Mouse (Mus musculus): ENCODE data around the gene Gm49361.
"Not testable (repeated sequence)": the region's sequence is repeated elsewhere in the genome, so short reads cannot be mapped to it uniquely, and the experiment has no call there.

Gene Gm49361

DNA sequence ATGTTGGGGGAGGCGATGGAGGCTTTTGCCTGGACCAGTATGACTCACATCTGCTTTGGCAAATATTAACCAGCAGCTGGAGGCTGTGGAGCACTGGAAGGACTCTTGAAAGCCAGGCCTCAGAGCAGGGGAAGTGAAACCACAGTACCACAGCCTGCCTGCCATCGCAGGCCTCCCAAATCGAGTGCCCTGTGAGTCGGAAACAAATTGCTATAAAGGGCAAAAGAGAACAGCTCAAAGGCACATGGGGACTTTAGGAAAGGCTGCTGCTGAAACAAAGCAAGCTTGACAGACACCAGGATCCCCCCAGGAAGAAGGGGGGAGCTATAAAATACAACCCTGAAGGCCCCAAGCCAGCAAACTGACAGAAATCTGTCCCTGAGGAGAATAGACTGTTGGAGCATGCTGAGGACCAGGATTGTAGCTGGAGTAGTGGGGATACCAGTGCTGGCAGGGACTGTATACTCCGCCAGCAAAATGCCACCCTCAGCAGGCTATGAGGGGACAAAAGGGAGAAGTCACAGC lies 15.9 kb downstream of the Gm49361 start:
- DNase-seq: peak; percentile 78

DNA sequence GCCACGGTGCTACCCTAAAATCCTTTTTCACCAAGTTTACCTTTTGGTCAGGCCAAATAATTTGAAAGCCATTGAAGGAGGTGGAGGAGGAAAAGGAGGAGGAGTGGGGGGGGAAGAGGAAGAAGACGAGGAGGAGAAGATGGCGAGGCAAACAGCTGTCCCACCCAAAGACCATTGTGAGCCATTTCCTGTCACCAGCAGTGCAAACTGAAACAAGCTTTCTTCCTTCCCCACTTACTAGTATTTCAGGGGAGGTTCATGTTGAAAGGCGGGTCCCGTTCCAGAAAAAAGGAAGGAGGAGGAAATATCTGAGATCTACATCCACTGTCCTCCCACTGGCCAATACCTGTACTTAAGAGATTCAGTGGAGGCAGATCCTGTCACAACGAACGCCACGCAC lies 16.5 kb downstream of the Gm49361 start:
- DNase-seq: no peak

DNA sequence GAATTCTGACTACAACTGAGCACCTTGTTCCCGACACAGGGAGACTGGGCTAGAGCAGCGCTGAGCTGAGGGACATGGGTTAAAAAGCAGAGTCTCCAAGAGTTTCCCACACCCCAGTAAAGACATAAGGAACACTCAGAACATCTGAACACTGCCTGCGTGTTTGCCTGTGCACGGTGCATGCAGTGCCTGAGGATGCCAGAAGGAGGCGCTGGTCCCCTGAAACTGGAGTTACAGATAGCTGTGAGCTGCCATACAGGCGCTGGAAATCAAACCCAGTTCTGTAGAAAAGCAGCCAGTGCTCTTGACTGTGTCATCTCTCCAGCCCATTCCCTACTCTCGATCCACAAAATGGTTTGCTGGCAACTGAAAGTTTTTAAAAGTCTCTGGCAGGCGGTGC lies 19.7 kb downstream of the Gm49361 start:
- no peak for DNase-seq

DNA sequence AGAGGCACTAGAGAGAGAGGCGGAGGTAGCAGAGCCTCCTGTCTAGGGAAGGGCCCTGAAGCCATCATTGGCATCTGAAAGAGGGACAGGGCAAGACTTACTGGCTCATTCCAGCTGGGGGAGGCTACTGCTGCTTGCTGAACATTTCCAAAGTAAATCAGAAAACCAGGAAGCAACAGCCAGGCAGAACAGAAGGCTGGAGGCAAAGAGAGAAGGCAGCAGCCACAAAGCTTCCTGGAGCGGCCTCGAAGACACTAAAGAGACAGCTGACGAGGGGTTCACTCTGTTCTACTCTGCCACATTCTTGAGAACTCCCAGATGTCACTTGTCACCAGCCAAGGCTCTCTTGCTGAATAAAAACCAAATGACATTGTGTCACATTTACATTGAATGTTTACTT lies 21.4 kb downstream of the Gm49361 start:
- peak; percentile 24 for DNase-seq

DNA sequence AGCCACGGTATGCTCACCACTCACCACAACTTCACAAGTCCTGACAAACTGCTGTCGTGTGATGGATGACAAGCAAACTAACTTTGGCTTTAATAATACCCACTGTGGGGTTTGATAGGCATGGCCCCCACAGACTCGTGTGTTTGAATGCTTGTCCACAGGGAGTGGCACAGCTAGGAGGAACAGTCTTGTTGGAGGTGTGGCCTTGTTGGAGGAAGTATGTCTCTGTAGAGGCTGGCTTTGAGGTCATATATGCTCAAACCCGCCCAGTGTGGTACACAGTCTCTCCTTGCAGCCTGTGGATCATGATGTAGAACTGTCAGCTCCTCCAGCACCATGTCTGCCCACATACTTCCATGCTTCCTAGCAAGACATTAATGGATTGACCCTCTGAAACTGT lies 27.7 kb downstream of the Gm49361 start:
- DNase-seq: no peak

DNA sequence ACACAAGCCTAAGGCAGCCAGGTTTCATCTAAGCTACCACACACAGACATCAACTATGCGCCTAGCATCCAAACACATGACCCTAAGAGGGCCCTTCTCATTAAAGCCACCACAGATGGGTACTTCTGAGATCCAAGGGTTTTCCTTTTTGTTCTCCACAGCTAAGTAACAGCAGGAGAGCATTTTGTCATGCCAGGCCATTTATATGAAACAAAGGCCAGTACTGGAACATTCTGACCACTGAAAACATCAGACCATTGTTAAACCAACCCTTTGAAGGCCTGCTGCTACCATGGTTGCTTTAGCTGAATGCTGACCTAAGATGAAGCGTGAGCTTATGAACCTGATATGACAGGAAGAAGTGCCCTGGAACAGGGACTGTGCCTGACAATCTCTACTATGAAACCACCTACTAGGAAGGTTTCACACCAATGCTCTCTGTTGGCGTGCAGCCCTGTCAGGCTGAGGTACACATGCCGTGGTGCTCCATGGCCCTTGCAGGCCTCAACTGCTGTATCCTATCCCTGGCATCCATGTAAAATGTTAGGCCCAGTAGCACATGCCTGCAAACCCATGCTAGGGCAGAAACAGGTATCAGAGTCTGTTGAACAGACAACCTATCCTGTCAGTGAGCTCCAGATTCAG lies 29.2 kb downstream of the Gm49361 start:
- no peak for DNase-seq

DNA sequence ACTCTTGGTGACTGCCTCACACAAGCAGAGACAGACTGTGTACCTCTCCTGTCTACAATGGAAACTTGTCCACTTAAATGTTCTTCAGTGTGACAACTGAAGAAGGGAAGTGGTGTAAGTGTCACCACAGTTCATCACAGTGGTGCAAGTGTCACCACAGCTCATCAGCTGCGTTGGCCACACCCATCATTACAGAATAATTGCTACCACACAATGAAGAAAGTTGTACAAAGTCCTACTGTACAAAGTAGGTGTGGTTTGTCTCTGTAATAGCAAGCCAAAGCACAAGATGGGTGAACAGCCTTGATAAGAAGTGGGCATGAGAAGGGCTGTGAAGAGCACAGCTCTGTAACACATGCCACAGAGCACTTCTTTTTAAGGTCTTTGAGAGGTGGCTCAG lies 33.0 kb downstream of the Gm49361 start:
- DNase-seq: no peak

DNA sequence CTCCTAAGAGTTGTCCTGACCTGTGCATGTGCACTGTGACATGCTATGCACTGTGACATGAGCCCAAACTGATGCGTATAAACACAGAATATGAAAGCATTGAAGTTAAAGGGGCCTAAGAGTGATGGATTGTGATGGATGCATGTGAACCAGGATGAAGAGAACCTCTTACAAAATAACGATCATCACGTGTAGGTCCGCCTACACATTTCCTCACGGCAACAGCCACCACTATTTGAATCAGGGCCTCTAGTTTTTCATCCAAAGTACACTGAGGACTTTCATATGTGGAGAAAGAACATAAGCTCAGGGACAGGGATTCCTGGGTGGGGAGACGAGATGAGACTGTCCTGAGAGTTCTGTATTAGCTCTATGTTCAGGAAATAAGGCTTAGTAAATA lies 34.8 kb downstream of the Gm49361 start:
- no peak for DNase-seq

DNA sequence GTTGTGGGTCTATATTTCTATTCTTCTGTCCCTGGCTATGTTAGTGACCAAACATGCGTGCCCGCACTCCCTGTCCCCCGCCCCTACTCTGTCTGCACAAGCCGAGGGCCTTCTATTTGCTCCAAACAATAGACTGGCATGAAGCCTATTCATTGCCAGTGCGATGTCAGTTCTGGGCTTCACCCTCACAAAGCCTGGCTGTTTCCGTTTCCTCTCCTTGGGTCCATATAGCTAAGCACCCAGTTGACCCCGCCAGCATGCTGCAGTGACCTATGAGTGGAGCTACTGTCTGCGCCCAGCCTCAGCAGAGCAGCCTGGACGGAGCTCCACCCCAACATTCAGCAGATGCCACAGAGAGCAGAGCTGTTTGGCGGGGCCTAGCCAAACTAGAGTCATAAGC lies 36.7 kb downstream of the Gm49361 start:
- peak; percentile 47 for DNase-seq

DNA sequence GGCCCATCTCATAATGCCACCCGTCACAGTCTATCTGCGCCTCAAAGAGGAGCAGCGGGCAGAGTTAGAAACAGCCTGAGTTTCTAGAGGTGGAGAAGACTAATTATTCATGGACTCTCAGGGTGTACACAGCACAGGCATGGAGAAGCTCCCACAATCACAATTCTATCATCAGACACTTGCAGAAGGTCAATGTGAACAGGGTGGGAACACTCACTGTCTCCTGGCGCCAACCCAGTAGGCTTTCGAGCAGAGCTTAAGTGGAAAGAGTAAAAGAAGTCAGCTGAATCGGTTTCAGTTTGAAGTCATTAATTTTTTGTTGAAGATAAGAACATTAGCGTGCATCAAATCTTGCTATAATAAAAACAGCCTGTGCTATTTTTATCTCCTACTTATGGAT lies 37.3 kb downstream of the Gm49361 start:
- no peak for DNase-seq

DNA sequence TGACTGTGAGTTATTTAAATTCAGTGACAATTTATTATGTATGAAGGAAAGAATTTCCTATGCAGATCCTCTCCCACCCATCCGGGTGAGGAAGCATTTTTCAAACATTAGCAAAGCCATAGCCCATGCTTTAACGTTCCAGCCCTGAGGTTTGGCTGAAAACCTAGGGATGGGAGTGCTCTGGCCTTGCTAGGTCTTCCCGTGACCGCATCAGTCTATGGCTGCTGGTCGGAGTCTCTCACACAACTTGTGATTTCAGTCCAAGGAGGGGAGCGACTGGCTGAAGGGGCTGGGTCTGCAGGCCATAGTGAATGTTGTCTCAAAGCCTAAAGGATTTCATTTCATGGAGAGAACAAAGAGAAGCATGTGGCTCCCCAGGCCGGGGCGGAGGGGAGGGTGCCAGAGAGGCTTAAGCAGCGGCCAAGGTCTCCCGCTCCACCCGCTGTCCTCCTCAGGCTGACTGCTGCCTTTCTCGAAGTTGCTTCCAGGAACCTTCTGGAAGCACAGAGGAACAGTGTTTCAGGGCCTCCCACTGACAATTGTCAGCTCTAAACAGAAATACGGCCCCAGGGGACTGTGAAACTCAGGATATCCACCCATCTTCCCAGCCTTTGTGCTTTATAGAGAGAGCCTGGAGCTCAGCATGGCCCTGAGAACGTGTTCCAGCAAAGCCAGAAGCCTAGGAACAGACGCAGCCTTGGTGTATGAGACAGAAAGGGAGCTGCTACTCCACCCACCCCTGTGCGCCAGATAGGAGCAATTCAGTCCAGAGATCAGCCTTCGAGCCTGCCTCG lies 38.6 kb downstream of the Gm49361 start:
- no peak for DNase-seq

DNA sequence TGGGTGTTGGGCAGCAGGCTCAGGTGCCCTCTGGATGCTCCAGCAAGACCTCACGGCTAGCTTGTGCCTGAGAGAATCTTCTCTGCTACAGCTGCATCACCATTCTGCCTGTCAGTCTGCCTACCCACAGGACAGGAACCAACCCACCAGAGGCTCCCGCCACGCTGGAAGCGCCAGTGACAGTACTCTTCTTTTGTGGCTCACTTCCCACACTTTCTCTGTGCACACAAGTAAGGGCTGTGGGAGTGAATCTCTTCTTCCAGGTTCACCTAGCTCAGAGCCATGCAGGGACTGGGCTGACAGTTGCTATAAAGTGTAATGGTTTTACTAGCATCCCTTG lies 39.2 kb downstream of the Gm49361 start:
- no peak for DNase-seq

DNA sequence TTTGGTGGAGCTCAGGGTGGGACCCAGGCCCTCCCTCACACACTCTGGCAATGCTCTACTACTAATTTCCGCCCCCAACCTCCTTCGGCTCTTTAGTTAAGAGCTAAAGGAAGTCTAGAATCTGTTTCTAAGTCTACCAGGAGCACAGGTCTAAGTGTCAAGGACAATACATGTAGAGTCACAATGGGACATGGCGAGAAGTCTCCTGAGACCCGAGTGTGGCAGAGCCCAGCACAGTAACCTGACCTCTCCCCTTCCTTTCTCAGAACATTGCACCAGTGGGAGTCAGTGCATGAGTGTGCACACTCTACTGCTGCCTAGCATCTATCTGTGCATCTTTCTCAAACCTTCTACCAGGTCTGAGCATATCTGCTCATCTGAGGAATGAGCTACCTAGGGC lies 40.1 kb downstream of the Gm49361 start:
- DNase-seq: no peak

DNA sequence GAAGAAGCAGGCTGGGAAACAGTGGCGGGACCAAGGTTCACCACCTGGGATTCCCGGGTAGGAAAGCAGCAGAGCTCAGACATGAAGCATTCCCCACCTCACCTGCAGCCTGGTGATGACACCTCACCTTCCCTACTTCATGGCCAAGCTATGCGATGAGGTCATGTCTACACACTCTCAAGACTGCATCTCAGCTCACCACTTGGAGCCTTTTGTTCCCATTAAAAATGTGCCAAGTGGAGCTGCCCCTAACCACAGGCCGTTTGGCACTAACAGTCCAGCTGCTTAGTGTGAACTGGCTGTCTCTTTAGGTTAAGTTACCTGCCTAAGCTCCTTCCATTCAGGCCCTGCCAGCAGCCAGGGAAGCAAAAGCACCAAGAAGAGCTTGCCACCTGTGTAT lies 40.8 kb downstream of the Gm49361 start:
- no peak for DNase-seq

DNA sequence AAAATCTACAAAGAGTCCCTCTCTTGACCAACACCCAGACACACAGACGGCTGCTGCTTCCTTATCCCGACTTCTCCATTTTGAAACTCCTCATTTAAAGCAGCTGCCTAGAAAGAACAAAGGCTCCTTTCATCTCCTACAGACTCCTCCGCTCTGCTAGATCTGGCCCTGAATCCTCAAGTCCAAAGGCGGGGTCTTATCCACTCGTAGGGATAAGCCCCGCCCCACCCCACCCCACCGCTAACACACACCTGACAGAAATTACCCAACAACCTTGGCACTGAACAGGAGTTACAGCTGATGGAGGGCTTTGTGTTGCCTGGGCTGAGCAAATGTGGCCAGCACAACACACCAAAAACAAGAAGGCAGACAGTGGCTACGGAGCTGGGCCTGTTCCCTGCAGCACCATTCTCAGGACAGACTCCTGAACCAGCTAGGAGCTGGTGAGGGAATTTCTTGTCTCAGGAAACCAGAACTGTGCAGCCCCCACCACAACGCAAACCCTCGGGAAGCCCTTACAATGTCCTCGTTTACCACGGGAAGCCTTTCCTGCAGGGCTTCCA lies 43.9 kb downstream of the Gm49361 start:
- DNase-seq: no peak

DNA sequence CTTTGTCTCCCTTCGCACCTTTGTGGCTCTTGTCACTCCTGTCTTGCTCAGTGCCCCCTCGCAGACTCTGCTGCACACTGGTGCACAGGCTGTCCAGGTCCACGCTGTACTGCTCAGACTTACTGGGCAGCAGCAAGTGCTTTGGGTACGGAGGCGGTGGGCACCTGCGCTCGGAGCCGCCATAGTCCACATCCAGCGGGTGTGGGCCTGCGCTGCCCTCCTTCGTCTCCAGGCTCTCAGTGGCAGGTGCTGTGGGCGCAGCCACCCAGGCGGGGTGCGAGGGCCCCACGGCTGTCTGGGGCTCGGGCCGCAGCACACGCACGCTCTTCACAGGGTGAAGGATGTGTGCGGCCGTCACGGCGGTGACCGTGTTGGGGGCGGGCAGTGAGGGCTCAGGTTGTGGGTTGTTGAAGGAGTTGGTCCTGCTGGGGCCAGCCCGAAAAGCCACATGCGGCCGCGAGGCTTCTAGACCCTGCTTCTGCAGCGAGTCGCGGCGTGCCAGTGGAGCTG lies 46.4 kb downstream of the Gm49361 start:
- DNase-seq: no peak

DNA sequence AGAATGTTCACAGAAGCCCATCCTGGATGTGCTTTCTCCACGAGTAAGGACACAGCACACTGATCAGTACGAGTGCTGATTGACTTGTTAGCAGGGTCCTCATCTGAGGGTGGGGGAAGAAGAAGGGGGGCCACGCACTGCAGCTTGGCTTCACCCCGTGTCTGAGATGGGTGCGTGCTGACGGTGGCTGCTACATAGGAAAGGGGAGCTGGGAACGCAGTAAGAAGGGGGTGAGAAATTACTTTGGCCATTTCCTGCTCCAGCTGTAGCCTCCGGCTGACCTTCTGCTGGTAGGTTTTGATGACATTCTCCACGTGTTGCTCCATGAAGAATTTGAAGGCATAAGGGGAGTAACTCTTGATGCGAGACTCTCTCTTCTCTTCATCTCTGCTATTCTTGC lies 46.9 kb downstream of the Gm49361 start:
- no peak for DNase-seq

DNA sequence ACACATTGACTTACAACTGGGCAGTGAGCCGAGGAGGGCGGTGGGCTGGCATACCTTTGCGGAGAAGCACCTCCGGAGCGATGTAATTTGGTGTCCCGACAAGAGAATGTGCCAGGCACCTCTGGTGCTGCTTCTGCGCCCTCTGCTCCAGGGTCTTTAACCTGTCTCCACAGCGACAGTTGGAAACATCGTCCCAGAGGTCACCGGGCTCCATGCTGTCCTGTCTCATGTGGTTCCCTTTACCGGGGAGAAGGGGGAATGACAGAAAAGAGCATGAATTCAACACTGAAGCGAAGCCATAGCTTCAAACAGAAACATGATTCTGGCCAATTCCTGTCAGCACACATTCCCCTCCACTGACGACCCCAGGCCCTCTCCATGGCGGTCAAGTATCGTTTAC lies 49.8 kb downstream of the Gm49361 start:
- DNase-seq: no peak

DNA sequence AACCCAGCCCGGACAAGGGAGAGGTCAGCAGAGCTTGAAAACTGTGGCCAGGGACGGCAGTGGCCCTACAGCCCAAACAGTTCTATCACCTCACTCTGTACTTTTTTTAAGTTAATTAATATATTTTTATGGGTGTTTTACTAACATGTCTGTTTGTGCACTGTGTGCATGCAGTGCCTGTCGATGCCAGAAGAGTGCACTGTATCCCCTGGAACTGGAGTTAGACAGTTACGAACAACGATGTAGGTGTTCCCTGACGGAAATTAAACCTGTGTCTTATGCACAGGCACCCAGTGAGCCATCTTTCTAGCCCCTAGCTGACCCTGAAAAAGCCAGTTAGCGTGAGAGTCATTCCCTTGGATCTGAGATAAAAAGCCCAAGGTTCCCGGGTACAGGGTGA lies 50.4 kb downstream of the Gm49361 start:
- DNase-seq: no peak

DNA sequence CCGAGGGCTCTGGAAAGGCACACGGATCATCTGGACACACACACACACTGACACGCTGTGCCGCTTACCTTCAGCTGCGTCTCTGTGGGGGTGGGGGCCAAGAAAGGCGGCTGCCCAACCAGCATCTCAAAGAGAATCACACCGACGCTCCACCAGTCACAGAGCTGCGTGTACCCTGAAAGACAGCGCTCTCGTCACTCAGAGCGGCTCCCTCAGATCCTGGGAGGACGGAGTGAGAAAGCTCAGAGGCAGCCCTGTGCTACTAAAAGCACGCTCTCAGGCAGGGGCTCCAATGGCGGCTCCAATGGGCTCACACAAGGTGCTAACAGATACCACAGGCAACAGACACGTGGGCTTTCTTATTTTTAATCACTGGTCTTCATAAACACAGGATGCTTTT lies 51.7 kb downstream of the Gm49361 start:
- DNase-seq: no peak

DNA sequence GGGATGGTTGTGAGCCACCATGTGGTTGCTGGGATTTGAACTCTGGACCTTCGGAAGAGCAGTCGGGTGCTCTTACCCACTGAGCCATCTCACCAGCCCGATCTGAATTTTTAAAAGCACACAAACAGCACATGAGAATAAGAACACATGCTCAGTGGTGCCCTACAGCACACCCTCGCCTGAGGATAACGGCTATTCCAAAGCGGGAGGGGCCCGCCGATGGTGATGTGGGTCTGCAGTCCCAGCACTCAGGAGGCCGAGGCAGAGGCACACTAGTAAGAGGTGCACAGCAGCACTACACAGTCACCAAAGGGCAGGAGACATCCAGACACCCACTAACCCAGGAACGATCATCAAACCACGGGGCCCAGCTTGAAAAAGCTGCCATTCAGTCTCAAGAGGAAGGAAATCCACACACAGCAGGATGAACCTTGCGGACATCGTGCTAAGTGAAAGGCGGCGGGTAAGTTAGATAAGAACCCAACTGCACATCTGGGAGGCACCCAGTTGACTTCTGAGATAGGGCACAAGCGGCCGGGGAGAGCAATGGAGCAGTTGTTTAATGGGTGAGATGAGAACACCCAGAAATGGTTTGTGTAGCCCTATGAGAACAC lies 53.3 kb downstream of the Gm49361 start:
- no peak for DNase-seq

DNA sequence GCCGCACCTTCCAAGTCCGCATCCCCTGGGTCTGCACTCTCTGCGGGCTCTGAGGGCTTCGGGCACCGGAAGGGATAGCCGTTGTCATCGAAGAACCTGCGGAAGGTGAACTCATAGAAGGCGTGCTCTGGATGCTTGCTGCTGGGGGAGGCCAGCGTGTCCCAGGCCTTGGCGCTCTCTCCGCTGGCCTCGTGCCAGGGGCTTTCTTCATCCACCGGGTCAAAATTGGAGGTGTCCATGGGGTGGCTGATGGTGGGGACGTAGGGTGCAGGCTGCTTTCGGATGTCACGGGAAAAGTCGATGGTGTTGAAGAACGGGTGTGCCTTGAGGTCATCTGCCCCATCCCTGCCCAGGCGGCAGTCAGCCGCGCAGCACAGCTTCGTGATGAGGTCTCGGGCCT lies 54.6 kb downstream of the Gm49361 start:
- DNase-seq: no peak

DNA sequence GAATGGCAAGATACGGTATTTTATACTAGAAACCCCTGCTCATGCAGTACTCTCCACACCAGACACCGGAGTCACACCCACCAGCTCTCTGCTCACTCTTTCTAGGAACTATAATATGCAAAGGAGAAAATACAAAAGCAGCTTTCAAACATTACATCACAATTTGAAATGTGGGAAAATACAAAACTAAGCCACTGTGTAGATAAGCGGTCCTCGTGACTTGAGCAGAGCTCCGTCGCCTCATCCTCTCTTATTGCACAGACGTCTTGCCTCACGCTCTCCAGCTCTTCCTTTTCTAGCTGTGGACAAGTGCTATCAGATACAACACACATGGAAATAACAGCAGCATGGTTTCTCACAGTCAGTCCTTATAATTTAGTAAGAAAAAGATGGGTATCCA lies 55.2 kb downstream of the Gm49361 start:
- no peak for DNase-seq

DNA sequence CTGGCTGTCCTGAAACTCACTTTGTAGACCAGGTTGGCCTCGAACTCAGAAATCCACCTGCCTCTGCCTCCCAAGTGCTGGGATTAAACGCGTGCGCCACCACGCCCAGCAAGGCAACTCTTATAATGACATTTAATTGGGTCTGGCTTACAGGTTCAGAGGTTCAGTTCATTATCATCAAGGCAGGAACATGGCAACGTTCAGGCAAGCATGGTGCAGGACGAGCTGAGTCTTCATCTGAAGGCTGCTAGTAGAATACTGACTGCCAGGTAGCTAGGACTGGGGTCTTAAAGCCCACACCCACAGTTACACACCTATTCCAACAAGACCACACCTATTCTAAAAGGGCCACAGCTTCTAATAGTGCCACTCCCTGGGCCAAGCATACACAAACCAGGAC lies 57.8 kb downstream of the Gm49361 start:
- DNase-seq: not testable (repeated sequence)
